Mouse (Mus musculus) stomach, postnatal 0 days (tissue): ENCODE measurements around the gene Sik3. TPM values are rescaled to one million over a fixed set of nuclear protein-coding genes. Genes with fewer than 3 reads are reported as not detected.

ENCODE experiments used
- ATAC-seq: fragments of 200-750 bp; cut with Nextera tagmentation; 2 replicates; pipeline ENCODE4 v1.8.0; 2017; ENCODE audit not compliant: low FRiP score, low TSS enrichment
- DNase-seq: peaks from one replicate; pipeline ENCODE4 v3.0.0-alpha.2; 2016; ENCODE audit warnings: low spot score
- H3K27ac ChIP-seq: fragments of 300-500 bp; sonication (generic); replicated peaks from 2 replicates; pipeline ENCODE4 v1.5.1; 2014; ENCODE audit warnings: mild to moderate bottlenecking, control low read depth
- H3K27me3 ChIP-seq: fragments of 300-500 bp; sonication (generic); 2 replicates; pipeline ENCODE4 v1.6.1; 2014; ENCODE audit warnings: low read length; ENCODE audit not compliant: control insufficient read depth, insufficient read depth
- H3K36me3 ChIP-seq: fragments of 300-500 bp; sonication (generic); 2 replicates; pipeline ENCODE4 v1.6.1; 2014; ENCODE audit warnings: low read length, mixed read lengths; ENCODE audit not compliant: control insufficient read depth, insufficient read depth
- H3K4me1 ChIP-seq: fragments of 300-500 bp; sonication (generic); replicated peaks from 2 replicates; pipeline ENCODE4 v1.6.1; 2014; ENCODE audit warnings: antibody characterized with exemption; ENCODE audit not compliant: control insufficient read depth, insufficient read depth
- H3K4me2 ChIP-seq: fragments of 300-500 bp; sonication (generic); replicated peaks from 2 replicates; pipeline ENCODE4 v1.6.1; 2014; ENCODE audit warnings: low read depth, mild to moderate bottlenecking, control low read depth, moderate library complexity
- H3K4me3 ChIP-seq: fragments of 300-500 bp; sonication (generic); 2 replicates; pipeline ENCODE4 v1.5.1; 2014; ENCODE audit warnings: low read depth, low read length, control low read depth
- H3K9ac ChIP-seq: fragments of 300-500 bp; sonication (generic); 2 replicates; pipeline ENCODE4 v1.6.1; 2014; ENCODE audit warnings: mild to moderate bottlenecking, low read length, control low read depth, mixed read lengths
- H3K9me3 ChIP-seq: fragments of 300-500 bp; sonication (generic); 2 replicates; pipeline ENCODE4 v1.6.1; 2016; ENCODE audit warnings: low read length; ENCODE audit not compliant: control insufficient read depth
- CTCF ChIP-seq: IDR thresholded peaks from 2 replicates; pipeline ENCODE4 v1.5.1; 2016; ENCODE audit warnings: antibody characterized with exemption, low read depth, mild to moderate bottlenecking, moderate library complexity
- EP300 ChIP-seq: optimal IDR thresholded peaks from 2 replicates; pipeline ENCODE3; 2016; ENCODE audit warnings: antibody characterized with exemption
- WGBS: fragments of 180-500 bp; shearing (Covaris S2); extraction: QIAGEN DNeasy Blood & Tissue Kit; methylation state at CpG from one replicate; pipeline ENCODE4 v1.1.7; 2014; 5-methylcytosine and 5-hydroxymethylcytosine counted together
- polyA plus RNA-seq: library from polyadenylated mRNA; unstranded; fragments of >200 nt; fragmentation: Nextera tagmentation; extraction: Ambion mirVana; gene quantifications from 2 replicates; pipeline ENCODE4 v1.2.1, GENCODE M21; 2015

The Sik3 gene
- polyA plus RNA-seq, 1 experiment from 2014 or later: 6.8 TPM

DNA sequence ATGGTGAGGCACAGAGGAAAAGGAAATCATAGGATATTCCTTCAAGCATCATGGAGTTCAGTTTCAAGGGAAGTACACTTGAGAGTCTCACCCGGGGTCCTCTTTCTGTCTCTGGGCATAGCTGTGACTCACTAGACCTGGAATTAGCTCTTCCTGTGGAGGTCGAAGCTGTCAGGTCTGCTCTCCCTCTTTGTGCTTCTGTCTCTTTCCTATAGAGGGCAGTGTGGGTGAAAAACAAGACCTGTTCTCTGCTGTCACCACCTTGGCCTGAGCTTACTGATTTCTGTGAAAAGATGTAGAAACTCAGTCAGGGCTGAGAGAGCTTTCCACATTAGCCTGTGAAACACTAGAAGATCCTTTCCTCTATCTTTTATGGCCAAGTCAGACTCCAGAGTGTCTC is 172.6 kb downstream of the Sik3 start:
- Histone ChIP-seq H3K9ac (no peak overlapping the region), H3K9me3 (no peaks in the 10 kb centered on the region), H3K4me3 (no peak overlapping the region), H3K4me1 (no peaks in the 10 kb centered on the region), H3K4me2 (no peak overlapping the region), H3K36me3 (no peaks in the 10 kb centered on the region), H3K27me3 (no peaks in the 10 kb centered on the region), H3K27ac (no peak overlapping the region)
- no peak for DNase-seq
- ATAC-seq: peak; percentile 32; the same call in 1 of the 2 replicates
- peak; percentile 71 for TF ChIP-seq CTCF
- no peak for TF ChIP-seq EP300
- 24% methylated on average over 2 of the region's 2 CpGs for WGBS

DNA sequence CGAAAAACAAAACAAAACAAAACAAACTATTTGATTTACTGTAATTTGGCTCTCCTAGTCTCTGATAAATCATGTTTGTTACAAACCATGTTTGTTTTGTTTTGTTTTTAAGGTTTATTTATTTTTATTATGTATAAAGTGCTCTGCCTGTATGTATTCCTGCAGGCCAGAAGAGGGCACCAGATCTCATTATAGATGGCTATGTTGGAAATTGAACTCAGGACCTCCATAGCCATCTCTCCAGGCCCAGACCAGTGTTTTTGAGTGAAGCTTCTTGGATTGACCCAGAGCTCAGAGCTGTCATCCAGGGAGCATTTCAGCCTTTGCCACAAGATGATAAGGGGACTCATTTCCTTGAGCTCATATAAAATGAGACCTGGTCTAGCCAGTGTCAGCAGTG is 173.8 kb downstream of the Sik3 start:
- DNase-seq (no peak), ATAC-seq (no peak)
- no peak overlapping the region for H3K4me3 ChIP-seq
- H3K27me3 ChIP-seq: no peaks in the 10 kb centered on the region
- no peaks in the 10 kb centered on the region for H3K36me3 ChIP-seq
- no peak overlapping the region for H3K4me2 ChIP-seq
- H3K9ac ChIP-seq: no peak overlapping the region
- WGBS: 97% methylated on average over 1 of the region's 1 CpGs
- no peaks in the 10 kb centered on the region for H3K9me3 ChIP-seq
- no peaks in the 10 kb centered on the region for H3K4me1 ChIP-seq
- no peak for TF ChIP-seq EP300
- peak; percentile 61 for TF ChIP-seq CTCF
- H3K27ac ChIP-seq: no peak overlapping the region

DNA sequence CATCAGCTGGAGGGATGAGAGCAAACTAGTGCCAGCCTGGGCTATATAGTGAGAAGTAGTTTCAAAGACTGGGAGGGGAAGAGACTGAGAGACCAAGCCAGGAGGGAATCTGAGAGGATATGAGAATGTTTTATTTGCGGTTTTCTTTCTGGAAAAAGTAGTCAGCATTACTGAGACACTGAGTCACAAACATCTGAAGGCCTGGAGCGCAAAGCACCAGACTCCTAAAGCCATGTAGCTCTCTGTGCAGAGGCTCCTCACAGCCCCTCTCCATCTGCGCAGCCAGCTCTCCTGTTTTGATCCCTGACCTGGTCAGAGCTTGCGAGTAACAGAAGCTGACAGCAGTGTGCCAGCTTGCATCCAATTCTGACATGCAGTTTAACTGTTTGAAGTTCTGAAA is 175.8 kb downstream of the Sik3 start:
- Histone ChIP-seq H3K4me2 (no peak overlapping the region), H3K4me1 (no peaks in the 10 kb centered on the region), H3K4me3 (no peak overlapping the region), H3K9me3 (no peaks in the 10 kb centered on the region), H3K27me3 (no peaks in the 10 kb centered on the region), H3K36me3 (no peaks in the 10 kb centered on the region), H3K9ac (no peak overlapping the region), H3K27ac (no peak overlapping the region)
- ATAC-seq (no peak), DNase-seq (no peak)
- no peak for TF ChIP-seq EP300
- TF ChIP-seq CTCF: no peak
- 77% methylated on average over 4 of the region's 4 CpGs for WGBS

DNA sequence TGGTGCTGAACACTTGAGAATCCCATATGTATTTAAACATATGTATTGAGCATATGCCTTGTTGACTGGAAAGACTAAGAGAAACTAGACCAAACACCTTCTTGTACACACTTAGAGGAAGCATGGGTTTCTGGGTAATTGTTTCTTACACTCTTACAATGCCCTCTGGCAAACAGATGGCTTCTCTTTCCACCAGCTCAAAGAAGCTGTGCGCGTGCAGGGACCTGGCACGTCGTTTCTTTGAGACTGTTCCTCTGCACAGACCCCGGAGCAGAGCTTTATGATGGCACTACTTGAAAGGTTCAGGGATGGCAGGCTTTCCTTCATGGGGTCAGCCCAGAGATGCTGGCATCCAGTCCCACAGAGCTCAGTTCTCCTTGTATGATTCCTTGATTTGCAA is 176.3 kb downstream of the Sik3 start:
- Histone ChIP-seq H3K27me3 (no peaks in the 10 kb centered on the region), H3K27ac (no peak overlapping the region), H3K36me3 (no peaks in the 10 kb centered on the region), H3K9ac (no peak overlapping the region), H3K4me3 (no peak overlapping the region), H3K4me2 (no peak overlapping the region), H3K4me1 (no peaks in the 10 kb centered on the region), H3K9me3 (no peaks in the 10 kb centered on the region)
- DNase-seq (no peak), ATAC-seq (no peak)
- TF ChIP-seq EP300 (no peak), CTCF (no peak)
- WGBS: 80% methylated on average over 5 of the region's 5 CpGs

DNA sequence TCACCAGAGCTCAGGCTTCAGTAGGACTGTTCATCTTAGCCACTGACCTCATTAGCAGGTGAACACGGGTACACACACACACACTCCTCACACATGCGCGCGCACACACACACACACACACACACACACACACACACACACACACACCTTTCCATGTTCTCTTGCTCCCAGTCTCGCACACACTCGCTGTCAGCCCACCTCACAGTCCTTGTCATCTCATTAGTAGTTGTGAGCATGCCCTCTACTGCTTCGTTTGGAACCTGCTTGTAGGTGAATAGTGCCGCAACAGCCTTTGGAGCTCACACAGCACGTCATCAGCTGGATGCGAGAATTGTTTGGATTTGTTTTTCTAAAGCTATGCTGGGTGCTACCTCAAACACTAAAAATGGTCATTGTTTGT is 176.8 kb downstream of the Sik3 start:
- ATAC-seq: no peak
- Histone ChIP-seq H3K4me2 (no peak overlapping the region), H3K27me3 (no peaks in the 10 kb centered on the region), H3K27ac (no peak overlapping the region), H3K36me3 (no peaks in the 10 kb centered on the region), H3K9me3 (no peaks in the 10 kb centered on the region), H3K4me3 (no peak overlapping the region), H3K4me1 (no peaks in the 10 kb centered on the region), H3K9ac (no peak overlapping the region)
- no peak for DNase-seq
- TF ChIP-seq CTCF (peak; percentile 36), EP300 (no peak)
- WGBS: 82% methylated on average over 10 of the region's 10 CpGs

DNA sequence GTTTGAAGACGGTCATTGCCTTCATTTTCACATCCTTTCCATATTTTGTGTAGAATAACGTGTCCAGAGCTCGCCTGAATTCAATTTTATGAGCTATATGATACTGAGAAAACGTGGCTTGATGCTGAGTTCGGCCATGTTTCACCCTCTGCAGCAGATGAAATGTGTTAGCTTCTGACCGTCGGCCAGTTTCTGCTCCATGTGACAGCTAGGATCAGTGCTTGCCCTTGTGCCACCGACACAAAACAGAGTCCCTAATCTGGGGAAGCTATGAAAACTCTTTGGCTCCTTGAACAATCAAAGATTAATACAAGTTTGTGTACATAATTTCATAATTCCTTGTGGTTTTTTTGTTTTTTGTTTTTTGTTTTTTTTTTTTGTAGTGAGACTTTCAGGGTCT is 178.6 kb downstream of the Sik3 start:
- Histone ChIP-seq H3K4me1 (no peaks in the 10 kb centered on the region), H3K9me3 (no peaks in the 10 kb centered on the region), H3K27ac (no peak overlapping the region), H3K27me3 (no peaks in the 10 kb centered on the region), H3K36me3 (peaks cover 7% of the 10 kb centered on the region; the same call in 1 of the 2 replicates), H3K9ac (no peak overlapping the region), H3K4me3 (no peak overlapping the region), H3K4me2 (no peak overlapping the region)
- TF ChIP-seq EP300 (no peak), CTCF (no peak)
- ATAC-seq (no peak), DNase-seq (no peak)
- 57% methylated on average over 8 of the region's 8 CpGs for WGBS
